In genomic region chr1:154189842-154190530, GRCm38 (mm10) we compare ENCODE assay signal across 10 mouse cellular contexts. TPM values are rescaled to one million over a fixed set of nuclear protein-coding genes. Genes with fewer than 3 reads are reported as not detected.
A peak's percentile ranks its signal among the peaks of the same experiment; 100 is the strongest.
DNase-seq lines count a peak whose midpoint lies in the region; ATAC-seq and TF ChIP-seq lines count a peak whose summit lies in the region.
"Had no signal": no experiment of that assay in that cellular context is flagged by ENCODE, and none has a peak within 500 bp of the region (broad histone marks: within the 10 kb centered on the region; RNA-seq: fewer than 3 reads in every experiment).

No protein-coding gene starts in this region.

- peak; percentile 42; the same call in 1 of the 2 replicates for TF ChIP-seq CTCF in brain, embryonic 14.5 days (IDR thresholded peaks at IDR 0.05; ENCODE audit: borderline replicate concordance, extremely low read depth, insufficient read depth, insufficient read length)
- TF ChIP-seq CTCF in layer of hippocampus, adult 2 months (conservative IDR thresholded peaks at IDR 0.05), result peak; percentile 84

- no peaks in the 10 kb centered on the region for H3K27me3 ChIP-seq in embryonic facial prominence, embryonic 11.5 days (ENCODE audit: control insufficient read depth, insufficient read depth, low read length)

- H3K4me3 ChIP-seq in embryonic facial prominence, embryonic 11.5 days (ENCODE audit: low read depth, low read length), result no peak overlapping the region
- H3K4me3 ChIP-seq in layer of hippocampus, adult 2 months, result no peak overlapping the region

- no peak overlapping the region for H3K27ac ChIP-seq in embryonic facial prominence, embryonic 11.5 days (replicated peaks; ENCODE audit: low read depth, low read length)
- H3K27ac ChIP-seq in layer of hippocampus, adult 2 months, result no peak overlapping the region

- no peak for TF ChIP-seq POLR2A in brain, embryonic 14.5 days (IDR thresholded peaks at IDR 0.05; ENCODE audit: borderline replicate concordance, extremely low read depth, insufficient read depth, insufficient read length, poor library complexity, severe bottlenecking)

- no peak overlapping the region for H3K4me2 ChIP-seq in embryonic facial prominence, embryonic 11.5 days (ENCODE audit: low read depth, low read length)

- no peaks in the 10 kb centered on the region for H3K36me3 ChIP-seq in embryonic facial prominence, embryonic 11.5 days (replicated peaks; ENCODE audit: control insufficient read depth, insufficient read depth, low read depth, low read length)

- H3K4me1 ChIP-seq in embryonic facial prominence, embryonic 11.5 days (ENCODE audit: control insufficient read depth, insufficient read depth, low read length), result peaks cover 4% of the 10 kb centered on the region; the same call in 1 of the 2 replicates

- peak; percentile 48 for DNase-seq in kidney, postnatal 10 days
- DNase-seq in kidney, adult 9 months, result no peak
- DNase-seq in brain, embryonic 14.5 days (ENCODE audit: low read depth), result peak; percentile 56
- peak; percentile 61 for DNase-seq in embryonic facial prominence, embryonic 11.5 days (ENCODE audit: low spot score)
- peak; percentile 59 to 67 for DNase-seq in layer of hippocampus, adult 2 months (ENCODE audit: low spot score in 2 of 2)
- peak; percentile 66 to 72 for DNase-seq in right cerebral cortex, adult 2 months (ENCODE audit: low spot score in 2 of 2)
- DNase-seq in spleen, adult 12 weeks (ENCODE audit: low spot score), result no peak
- DNase-seq in thymus, adult 18-20 months, result no peak

- 0 out of 2 replicates have a peak, but pooled peaks have one; percentile 38 for ATAC-seq in embryonic facial prominence, embryonic 11.5 days (replicated peaks; ENCODE audit: insufficient number of reproducible peaks, low FRiP score, low TSS enrichment, low read depth)

- 32% methylated on average over 14 of the region's 18 CpGs for WGBS in embryonic facial prominence, embryonic 11.5 days

- no peak overlapping the region for H3K9ac ChIP-seq in embryonic facial prominence, embryonic 11.5 days (replicated peaks; ENCODE audit: low read length)

- H3K9me3 ChIP-seq in embryonic facial prominence, embryonic 11.5 days (replicated peaks; ENCODE audit: control insufficient read depth, low read length), result no peaks in the 10 kb centered on the region

RNA-seq across cellular contexts. Expression of gene Zfp648, which starts 11.0 kb away (rescaled TPM):
- polyA plus RNA-seq in brain, embryonic 14.5 days (2012; rRNA removed), result 0.19 and 0.33 TPM in 2 replicates
- polyA plus RNA-seq in embryonic facial prominence, embryonic 11.5 days (2014; fragmentation: Nextera tagmentation; extraction: Ambion mirVana), result 0.14 TPM in 2 replicates
- under 1 TPM; 0.37 to 0.44 TPM for total RNA-seq in layer of hippocampus, adult 2 months (2021)
- polyA plus RNA-seq: liver, embryonic 16.5 days; stomach, embryonic 14.5 days had no signal

Comparison
In these comparisons a context has a peak if more than half of its experiments do, and no peak if none do; other contexts are left out.
1. DNase-seq: peak in kidney, postnatal 10 days (single experiment), brain, embryonic 14.5 days (single experiment), embryonic facial prominence, embryonic 11.5 days (single experiment), layer of hippocampus, adult 2 months (2 of 2) and right cerebral cortex, adult 2 months (2 of 2); none in kidney, adult 9 months (single experiment), spleen, adult 12 weeks (single experiment) and thymus, adult 18-20 months (0 of 2).